20 mouse cellular contexts compared by ENCODE assay signal in genomic region chr6:108451536-108451935, GRCm38 (mm10).
A peak's percentile ranks its signal among the peaks of the same experiment; 100 is the strongest.
DNase-seq lines count a peak whose midpoint lies in the region; ATAC-seq and TF ChIP-seq lines count a peak whose summit lies in the region.
"Had no signal": no experiment of that assay in that cellular context is flagged by ENCODE, and none has a peak within 500 bp of the region (broad histone marks: within the 10 kb centered on the region; RNA-seq: fewer than 3 reads in every experiment).

No protein-coding gene starts in this region.

- TF ChIP-seq CTCF in layer of hippocampus, adult 2 months (conservative IDR thresholded peaks at IDR 0.05), result no peak

- H3K27ac ChIP-seq in layer of hippocampus, adult 2 months, result peak overlapping the region; percentile 11; the same call in 1 of the 2 replicates
- H3K27ac ChIP-seq in hindbrain, embryonic 10.5 days, result no peak overlapping the region
- no peak overlapping the region for H3K27ac ChIP-seq in forebrain, embryonic 16.5 days (ENCODE audit: low read length)
- H3K27ac ChIP-seq: heart, adult 2 months; hindbrain, embryonic 13.5 days; kidney, embryonic 15.5 days; liver, embryonic 15.5 days had no signal

- peak; percentile 6 for DNase-seq in adrenal gland, postnatal 10 days
- DNase-seq in adrenal gland, adult 2 months, result no peak
- no peak for DNase-seq in layer of hippocampus, adult 2 months (ENCODE audit: low spot score in 2 of 2)
- no peak for DNase-seq in layer of hippocampus, adult 8-10 months (ENCODE audit: low spot score in 2 of 2)
- peak; percentile 35 for DNase-seq in Muller cell, postnatal 12 days (ENCODE audit: inconsistent ontology term)
- DNase-seq in lung, postnatal 14 days, result peak; percentile 46
- DNase-seq in hindbrain, embryonic 10.5 days (ENCODE audit: low spot score), result no peak
- DNase-seq: adrenal gland, postnatal 36 days; gastrocnemius, postnatal 14 days; heart, adult 2 months; midbrain, embryonic 14.5 days; retina, postnatal 1 day; spleen, adult 18-20 months; thymus, adult 18-20 months had no signal

- peaks cover 32% of the 10 kb centered on the region for H3K4me1 ChIP-seq in hindbrain, embryonic 10.5 days (replicated peaks)
- H3K4me1 ChIP-seq in forebrain, embryonic 16.5 days (replicated peaks; ENCODE audit: control insufficient read depth, insufficient read depth, low read length), result peaks cover 13% of the 10 kb centered on the region

- H3K36me3 ChIP-seq in hindbrain, embryonic 10.5 days, result no peaks in the 10 kb centered on the region
- no peaks in the 10 kb centered on the region for H3K36me3 ChIP-seq in forebrain, embryonic 16.5 days (ENCODE audit: control insufficient read depth, insufficient read depth)
- H3K36me3 ChIP-seq: hindbrain, embryonic 13.5 days; liver, embryonic 15.5 days had no signal

- H3K4me3 ChIP-seq in layer of hippocampus, adult 2 months, result no peak overlapping the region
- no peak overlapping the region for H3K4me3 ChIP-seq in hindbrain, embryonic 10.5 days
- H3K4me3 ChIP-seq in forebrain, embryonic 16.5 days (replicated peaks; ENCODE audit: low read length), result no peak overlapping the region
- H3K4me3 ChIP-seq: heart, adult 2 months; hindbrain, embryonic 13.5 days; kidney, embryonic 15.5 days; liver, embryonic 15.5 days had no signal

- no peak for ATAC-seq in forebrain, embryonic 16.5 days
- ATAC-seq: intestine, embryonic 16.5 days had no signal

- no peak overlapping the region for H3K9ac ChIP-seq in forebrain, embryonic 16.5 days (replicated peaks; ENCODE audit: low read depth, low read length)
- H3K9ac ChIP-seq: hindbrain, embryonic 13.5 days; kidney, embryonic 15.5 days; liver, embryonic 15.5 days had no signal

- H3K4me2 ChIP-seq in forebrain, embryonic 16.5 days (ENCODE audit: low read length), result no peak overlapping the region
- H3K4me2 ChIP-seq: hindbrain, embryonic 13.5 days; kidney, embryonic 15.5 days; liver, embryonic 15.5 days had no signal

- WGBS in hindbrain, embryonic 10.5 days, result 89% methylated on average over 2 of the region's 2 CpGs
- WGBS in forebrain, embryonic 16.5 days, result 89% methylated on average over 2 of the region's 2 CpGs

- H3K9me3 ChIP-seq in hindbrain, embryonic 10.5 days, result no peaks in the 10 kb centered on the region
- no peaks in the 10 kb centered on the region for H3K9me3 ChIP-seq in forebrain, embryonic 16.5 days (ENCODE audit: control insufficient read depth, low read length)
- H3K9me3 ChIP-seq: hindbrain, embryonic 13.5 days; kidney, embryonic 15.5 days; liver, embryonic 15.5 days had no signal

- H3K27me3 ChIP-seq in hindbrain, embryonic 10.5 days (ENCODE audit: insufficient read depth, poor library complexity, severe bottlenecking), result no peaks in the 10 kb centered on the region
- no peaks in the 10 kb centered on the region for H3K27me3 ChIP-seq in forebrain, embryonic 16.5 days (replicated peaks; ENCODE audit: control insufficient read depth, insufficient read depth, low read length)
- H3K27me3 ChIP-seq: CH12.LX; hindbrain, embryonic 13.5 days; kidney, embryonic 15.5 days; liver, embryonic 15.5 days had no signal

Comparison
In these comparisons a context has a peak if more than half of its experiments do, and no peak if none do; other contexts are left out.
1. DNase-seq: peak in adrenal gland, postnatal 10 days (single experiment), Muller cell, postnatal 12 days (single experiment) and lung, postnatal 14 days (single experiment); none in adrenal gland, adult 2 months (single experiment), layer of hippocampus, adult 2 months (0 of 2), layer of hippocampus, adult 8-10 months (0 of 2) and hindbrain, embryonic 10.5 days (single experiment).